Mouse (Mus musculus): ENCODE data around the gene Nedd1.

DNA sequence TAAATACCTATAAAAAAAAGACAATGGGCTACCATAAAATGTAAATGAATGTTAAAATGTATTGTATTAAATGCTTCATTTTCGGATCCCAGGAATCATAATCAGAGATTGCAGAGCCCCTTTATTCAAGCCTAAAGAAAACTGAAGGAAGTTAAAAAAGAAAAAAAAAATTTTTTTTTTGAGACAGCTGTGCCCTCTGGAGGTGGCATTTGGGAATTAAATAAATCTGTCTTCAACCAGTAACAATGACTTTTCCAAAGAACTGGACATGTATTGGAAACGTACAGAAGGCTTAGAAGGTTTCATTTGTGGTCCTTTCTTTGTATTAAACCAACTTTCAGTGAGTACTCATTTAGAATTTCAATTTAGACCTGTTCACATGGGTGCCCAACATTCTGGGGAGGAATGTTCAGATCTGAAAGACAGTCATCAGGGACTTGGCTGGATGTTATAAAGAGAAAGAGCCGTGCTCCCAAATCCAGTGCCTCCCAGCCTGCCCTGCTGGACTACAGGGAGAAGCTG lies 69.8 kb downstream of the Nedd1 start:
- TF ChIP-seq CTCF (conservative IDR thresholded peaks at IDR 0.05 in 1 of 2, IDR thresholded peaks at IDR 0.05 in 1 of 2; ENCODE audit: low read depth in 2 of 2, low read length in 2 of 2) (peak in 1 of 2 experiments; percentile 61; a peak in 2 of 4 replicates), POLR2A (IDR thresholded peaks at IDR 0.05; ENCODE audit: low read depth, low read length) (no peak), ZC3H11A (IDR thresholded peaks at IDR 0.05; ENCODE audit: low read depth, low read length) (no peak; the same call in 1 of the 2 replicates), E2F4 (IDR thresholded peaks at IDR 0.05; ENCODE audit: insufficient replicate concordance, low read depth, low read length) (no peak), MAZ (IDR thresholded peaks at IDR 0.05; ENCODE audit: low read depth, low read length) (no peak), TCF12 (IDR thresholded peaks at IDR 0.05; ENCODE audit: low read depth, low read length) (no peak), HCFC1 (IDR thresholded peaks at IDR 0.05; ENCODE audit: low read depth, low read length) (no peak), MXI1 (IDR thresholded peaks at IDR 0.05; ENCODE audit: low read depth, low read length) (no peak), JUND (conservative IDR thresholded peaks at IDR 0.05; ENCODE audit: low read depth, low read length) (no peak)

Data from CH12.LX (cell line).